ENCODE assay signal across 33 mouse cellular contexts in genomic region chr4:56120357-56120756, GRCm38 (mm10).
"Had no signal": no experiment of that assay in that cellular context is flagged by ENCODE, and none has a peak within 500 bp of the region (broad histone marks: within the 10 kb centered on the region; RNA-seq: fewer than 3 reads in every experiment).

No protein-coding gene starts in this region.

- H3K36me3 ChIP-seq: heart, embryonic 12.5 days; heart, embryonic 13.5 days; heart, embryonic 15.5 days; hindbrain, embryonic 10.5 days; hindbrain, embryonic 12.5 days; hindbrain, embryonic 13.5 days; hindbrain, embryonic 15.5 days; intestine, embryonic 15.5 days; kidney, embryonic 15.5 days had no signal

- H3K9ac ChIP-seq: heart, embryonic 12.5 days; heart, embryonic 13.5 days; heart, embryonic 15.5 days; hindbrain, embryonic 12.5 days; hindbrain, embryonic 13.5 days; hindbrain, embryonic 14.5 days; hindbrain, embryonic 15.5 days; intestine, embryonic 15.5 days; kidney, embryonic 15.5 days had no signal

- H3K4me1 ChIP-seq: hindbrain, embryonic 10.5 days; hindbrain, embryonic 12.5 days; hindbrain, embryonic 13.5 days; hindbrain, embryonic 15.5 days; intestine, embryonic 15.5 days; kidney, embryonic 15.5 days had no signal

- H3K27ac ChIP-seq: heart, embryonic 13.5 days; heart, embryonic 15.5 days; hindbrain, embryonic 10.5 days; hindbrain, embryonic 12.5 days; hindbrain, embryonic 13.5 days; hindbrain, embryonic 14.5 days; hindbrain, embryonic 15.5 days; hindbrain, postnatal 0 days; intestine, embryonic 15.5 days; kidney, embryonic 15.5 days; kidney, postnatal 0 days; layer of hippocampus, adult 2 months; left cerebral cortex, adult 2 months had no signal

- H3K27me3 ChIP-seq: heart, embryonic 12.5 days; heart, embryonic 13.5 days; heart, embryonic 15.5 days; hindbrain, embryonic 12.5 days; hindbrain, embryonic 13.5 days; hindbrain, embryonic 15.5 days; intestine, embryonic 15.5 days; kidney, embryonic 15.5 days had no signal

- H3K4me3 ChIP-seq: heart, embryonic 12.5 days; heart, embryonic 13.5 days; heart, embryonic 15.5 days; hindbrain, embryonic 10.5 days; hindbrain, embryonic 12.5 days; hindbrain, embryonic 13.5 days; hindbrain, embryonic 15.5 days; intestine, embryonic 15.5 days; kidney, embryonic 15.5 days; layer of hippocampus, adult 2 months; left cerebral cortex, adult 2 months had no signal

- H3K9me3 ChIP-seq: heart, embryonic 12.5 days; heart, embryonic 13.5 days; heart, embryonic 15.5 days; hindbrain, embryonic 10.5 days; hindbrain, embryonic 12.5 days; hindbrain, embryonic 13.5 days; hindbrain, embryonic 15.5 days; intestine, embryonic 15.5 days; kidney, embryonic 15.5 days had no signal

- H3K4me2 ChIP-seq: heart, embryonic 12.5 days; heart, embryonic 13.5 days; heart, embryonic 15.5 days; hindbrain, embryonic 12.5 days; hindbrain, embryonic 13.5 days; hindbrain, embryonic 14.5 days; hindbrain, embryonic 15.5 days; intestine, embryonic 15.5 days; kidney, embryonic 15.5 days had no signal

- DNase-seq: heart, postnatal 10 days; heart, postnatal 14 days; heart, postnatal 36 days; heart, postnatal 4 days; kidney, adult 11 months; kidney, adult 18-20 months; kidney, adult 2 months; kidney, adult 8-10 months; kidney, adult 9 months; kidney, postnatal 10 days; kidney, postnatal 14 days; kidney, postnatal 25 days; kidney, postnatal 4 days; layer of hippocampus, adult 9-11 months; layer of hippocampus, postnatal 36 days had no signal

- ATAC-seq: hindbrain, embryonic 16.5 days; hindbrain, postnatal 0 days; inflammation-experienced regulatory T-cells, adult 6 months; intestine, embryonic 15.5 days; intestine, embryonic 16.5 days; intestine, postnatal 0 days had no signal
